Mouse (Mus musculus) lung, postnatal 0 days (tissue): ENCODE measurements around the gene Thy1. TPM values are rescaled to one million over a fixed set of nuclear protein-coding genes. Genes with fewer than 3 reads are reported as not detected.

Experiments used
- ATAC-seq: fragments of 200-750 bp; cut with Nextera tagmentation; 2 replicates; pipeline ENCODE4 v1.8.0; 2017; ENCODE audit warnings: moderate library complexity
- DNase-seq: peaks from one replicate; pipeline ENCODE4 v3.0.0-alpha.2; 2016; ENCODE audit warnings: low spot score
- H3K27ac ChIP-seq: fragments of 300-500 bp; sonication (generic); 2 replicates; pipeline ENCODE4 v1.5.1; 2014; ENCODE audit warnings: antibody characterized with exemption, mild to moderate bottlenecking, low read length, mixed read lengths
- H3K27me3 ChIP-seq: fragments of 300-500 bp; sonication (generic); replicated peaks from 2 replicates; pipeline ENCODE4 v1.6.1; 2014; ENCODE audit warnings: low read length, mixed read lengths; ENCODE audit not compliant: insufficient read depth
- H3K36me3 ChIP-seq: fragments of 300-500 bp; sonication (generic); 2 replicates; pipeline ENCODE4 v1.6.1; 2014; ENCODE audit warnings: low read length, mixed read lengths; ENCODE audit not compliant: insufficient read depth
- H3K4me1 ChIP-seq: fragments of 300-500 bp; sonication (generic); 2 replicates; pipeline ENCODE4 v1.6.1; 2014; ENCODE audit warnings: antibody characterized with exemption, low read depth, low read length, mixed read lengths; ENCODE audit not compliant: insufficient read depth
- H3K4me2 ChIP-seq: fragments of 300-500 bp; sonication (generic); replicated peaks from 2 replicates; pipeline ENCODE4 v1.6.1; 2014; ENCODE audit warnings: low read depth, mild to moderate bottlenecking, low read length, moderate library complexity, mixed read lengths
- H3K4me3 ChIP-seq: fragments of 300-500 bp; sonication (generic); 2 replicates; pipeline ENCODE4 v1.5.1; 2014; ENCODE audit warnings: low read depth, low read length
- H3K9ac ChIP-seq: fragments of 300-500 bp; sonication (generic); replicated peaks from 2 replicates; pipeline ENCODE4 v1.6.1; 2014; ENCODE audit warnings: low read depth, mild to moderate bottlenecking
- H3K9me3 ChIP-seq: fragments of 300-500 bp; sonication (generic); 2 replicates; pipeline ENCODE4 v1.6.1; 2016; ENCODE audit warnings: low read length, mixed read lengths
- CTCF ChIP-seq: IDR thresholded peaks from 2 replicates; pipeline ENCODE4 v1.5.1; 2016; ENCODE audit warnings: antibody characterized with exemption, mild to moderate bottlenecking
- EP300 ChIP-seq: IDR thresholded peaks from 2 replicates; pipeline ENCODE4 v1.6.1; 2016; ENCODE audit warnings: antibody characterized with exemption, mild to moderate bottlenecking, control low read depth
- WGBS: fragments of 180-500 bp; shearing (Covaris S2); extraction: QIAGEN DNeasy Blood & Tissue Kit; methylation state at CpG from one replicate; pipeline ENCODE4 v1.1.7; 2014; 5-methylcytosine and 5-hydroxymethylcytosine counted together
- polyA plus RNA-seq: library from polyadenylated mRNA; unstranded; fragments of >200 nt; fragmentation: Nextera tagmentation; extraction: Ambion mirVana; gene quantifications from 2 replicates; pipeline ENCODE4 v1.2.1, GENCODE M21; 2015

Gene Thy1
- polyA plus RNA-seq, 1 experiment from 2014 or later = 2.9 TPM

- H3K36me3 ChIP-seq = no peaks in the 10 kb centered on the region
- no peak overlapping the region for H3K4me3 ChIP-seq
- ATAC-seq = no peak
- no peak for DNase-seq
- H3K27me3 ChIP-seq = no peaks in the 10 kb centered on the region
- H3K9ac ChIP-seq = no peak overlapping the region
- 56% methylated on average over 5 of the region's 5 CpGs for WGBS
- H3K4me1 ChIP-seq = no peaks in the 10 kb centered on the region
- H3K4me2 ChIP-seq = no peak overlapping the region
- TF ChIP-seq CTCF = no peak
- TF ChIP-seq EP300 = no peak
- no peaks in the 10 kb centered on the region for H3K9me3 ChIP-seq
- H3K27ac ChIP-seq = no peak overlapping the region
Observed at GRCm38 (mm10) chr9:44017846-44018245, 25.3 kb upstream of the Thy1 start.

DNA sequence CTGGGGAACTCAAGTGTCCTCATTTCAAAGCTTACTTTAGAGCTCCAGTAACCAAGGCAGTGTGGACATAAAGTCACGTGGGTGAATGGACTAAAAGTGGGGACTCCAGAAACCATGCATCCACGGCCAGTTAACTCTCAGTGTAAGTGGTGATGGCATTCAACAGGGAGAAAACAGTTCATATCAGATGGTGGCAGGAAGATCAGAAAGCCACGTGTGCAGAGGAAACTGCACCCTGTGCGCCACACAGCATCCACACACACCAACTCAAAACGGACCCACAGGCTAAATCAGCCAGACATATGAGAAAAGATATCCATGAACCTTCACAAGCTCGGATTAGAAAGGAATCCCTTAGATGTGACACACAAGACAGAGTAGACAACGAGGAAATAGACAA, 23.2 kb upstream of the Thy1 start:
- no peak overlapping the region for H3K4me2 ChIP-seq
- no peaks in the 10 kb centered on the region for H3K36me3 ChIP-seq
- no peak overlapping the region for H3K9ac ChIP-seq
- no peaks in the 10 kb centered on the region for H3K9me3 ChIP-seq
- no peak overlapping the region for H3K4me3 ChIP-seq
- H3K27me3 ChIP-seq = no peaks in the 10 kb centered on the region
- WGBS = 70% methylated on average over 7 of the region's 7 CpGs
- DNase-seq (no peak), ATAC-seq (no peak)
- TF ChIP-seq CTCF (no peak), EP300 (no peak)
- H3K4me1 ChIP-seq = no peaks in the 10 kb centered on the region
- no peak overlapping the region for H3K27ac ChIP-seq

- H3K27ac ChIP-seq = no peak overlapping the region
- DNase-seq (no peak), ATAC-seq (no peak)
- no peak overlapping the region for H3K4me2 ChIP-seq
- no peaks in the 10 kb centered on the region for H3K27me3 ChIP-seq
- 64% methylated on average over 8 of the region's 8 CpGs for WGBS
- no peak for TF ChIP-seq CTCF
- no peak for TF ChIP-seq EP300
- H3K4me1 ChIP-seq = no peaks in the 10 kb centered on the region
- no peak overlapping the region for H3K4me3 ChIP-seq
- H3K9me3 ChIP-seq = no peaks in the 10 kb centered on the region
- no peak overlapping the region for H3K9ac ChIP-seq
- H3K36me3 ChIP-seq = no peaks in the 10 kb centered on the region
Observed at GRCm38 (mm10) chr9:44022100-44022847, 20.9 kb upstream of the Thy1 start.

- Histone ChIP-seq H3K4me3 (no peak overlapping the region), H3K27me3 (no peaks in the 10 kb centered on the region), H3K9ac (no peak overlapping the region), H3K27ac (no peak overlapping the region), H3K4me2 (no peak overlapping the region), H3K36me3 (no peaks in the 10 kb centered on the region), H3K4me1 (no peaks in the 10 kb centered on the region), H3K9me3 (no peaks in the 10 kb centered on the region)
- ATAC-seq = no peak
- no peak for DNase-seq
- WGBS = 63% methylated on average over 3 of the region's 3 CpGs
- no peak for TF ChIP-seq EP300
- no peak for TF ChIP-seq CTCF
Observed at GRCm38 (mm10) chr9:44024096-44024495, 19.1 kb upstream of the Thy1 start.

DNA sequence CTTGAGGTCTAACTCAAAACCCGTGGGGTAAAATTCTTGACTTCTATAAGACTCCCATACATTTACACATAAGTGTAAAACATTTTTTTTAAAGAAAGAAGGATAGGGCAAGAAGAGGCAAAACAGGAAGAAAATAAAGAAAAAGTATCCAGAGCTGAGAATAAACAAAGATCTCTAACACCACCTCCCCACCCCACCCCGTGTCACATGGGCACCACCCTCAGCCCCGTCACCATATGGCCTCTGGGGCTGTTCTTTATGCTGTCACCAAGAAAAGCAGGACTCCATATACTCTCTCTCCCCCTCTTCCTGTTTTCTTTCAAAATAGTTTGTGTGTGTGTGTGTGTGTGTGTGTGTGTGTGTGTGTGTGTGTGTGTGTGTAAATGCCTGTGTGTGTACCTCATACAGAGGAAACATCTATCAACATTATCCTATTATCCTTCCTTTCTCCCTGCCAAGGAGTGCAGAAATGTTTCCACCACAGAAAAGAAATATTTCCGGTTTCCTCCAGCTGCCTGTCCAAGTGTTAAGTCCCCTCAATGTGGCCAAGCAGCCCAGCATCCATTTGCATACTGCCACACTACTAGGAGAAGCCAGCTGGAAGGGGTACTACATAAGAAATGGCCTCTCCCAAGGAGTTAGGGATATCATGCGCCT, 13.5 kb upstream of the Thy1 start:
- WGBS = 49% methylated on average over 5 of the region's 5 CpGs
- Histone ChIP-seq H3K9me3 (no peaks in the 10 kb centered on the region), H3K4me3 (no peak overlapping the region), H3K36me3 (no peaks in the 10 kb centered on the region), H3K9ac (no peak overlapping the region), H3K27ac (no peak overlapping the region), H3K27me3 (no peaks in the 10 kb centered on the region), H3K4me1 (no peaks in the 10 kb centered on the region), H3K4me2 (no peak overlapping the region)
- peak; percentile 35 for ATAC-seq
- no peak for TF ChIP-seq EP300
- TF ChIP-seq CTCF = no peak
- DNase-seq = peak; percentile 12

DNA sequence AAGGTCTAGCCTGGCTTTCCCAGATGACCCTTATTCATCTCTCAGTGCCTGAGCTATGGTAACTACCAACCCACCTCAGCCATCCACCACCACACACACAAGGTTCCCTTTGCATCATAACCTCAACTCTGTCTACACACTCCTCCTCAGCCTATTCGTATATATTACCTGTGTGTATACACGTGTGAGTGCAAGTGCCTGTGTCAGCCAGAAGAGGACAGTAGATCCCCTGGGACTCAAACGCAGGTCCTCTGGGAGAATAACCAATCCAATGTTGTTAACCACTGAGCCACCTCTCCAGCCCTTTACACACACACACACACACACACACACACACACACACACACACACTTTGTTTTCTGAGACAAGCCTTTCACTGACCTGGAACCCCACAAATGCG, 12.5 kb upstream of the Thy1 start:
- Histone ChIP-seq H3K4me3 (no peak overlapping the region), H3K4me1 (no peaks in the 10 kb centered on the region), H3K36me3 (no peaks in the 10 kb centered on the region), H3K9me3 (no peaks in the 10 kb centered on the region), H3K9ac (no peak overlapping the region), H3K4me2 (no peak overlapping the region), H3K27me3 (no peaks in the 10 kb centered on the region), H3K27ac (no peak overlapping the region)
- TF ChIP-seq EP300 = no peak
- TF ChIP-seq CTCF = no peak
- WGBS = 93% methylated on average over 4 of the region's 4 CpGs
- DNase-seq = no peak
- ATAC-seq = no peak
